Mouse (Mus musculus) lung, adult 2 months (tissue): ENCODE measurements at regions not wholly inside any gene's neighbourhood (a gene's known extent, or its start where the extent isn't known, plus 50 kb on each side); places are given as distances from the start of the nearest gene placed in this dataset.

Experiments used
- CTCF ChIP-seq: fragments of 200-500 bp; IDR thresholded peaks from 2 replicates; pipeline ENCODE4 v1.5.1; 2011; ENCODE audit warnings: mild to moderate bottlenecking, low read length, control low read depth; ENCODE audit not compliant: insufficient read depth
- POLR2A ChIP-seq: fragments of 200-500 bp; IDR thresholded peaks from 2 replicates; pipeline ENCODE4 v1.6.1; 2011; ENCODE audit warnings: low read depth, mild to moderate bottlenecking, control low read depth, low read length, borderline replicate concordance; ENCODE audit errors: extremely low read depth

GRCm38 (mm10) chr10:26139100-26140093 is 60.5 kb upstream of the Tmem200a start:
- peak; percentile 79 for TF ChIP-seq CTCF
- TF ChIP-seq POLR2A, result no peak
